Mouse (Mus musculus) A20 (cell line): ENCODE measurements around the gene Gm13691.
"Not testable (repeated sequence)": the region's sequence is repeated elsewhere in the genome, so short reads cannot be mapped to it uniquely, and the experiment has no call there.

Experiments
- DNase-seq: peaks from one replicate; pipeline ENCODE4 v3.0.0-alpha.2; 2011; ENCODE audit warnings: low read depth, low spot score

The Gm13691 gene

GRCm38 (mm10) chr2:84032505-84032904 is 42.2 kb downstream of the Gm13691 start:
- DNase-seq, result no peak

GRCm38 (mm10) chr2:84035997-84036396 is 45.6 kb downstream of the Gm13691 start:
- DNase-seq, result no peak

DNA sequence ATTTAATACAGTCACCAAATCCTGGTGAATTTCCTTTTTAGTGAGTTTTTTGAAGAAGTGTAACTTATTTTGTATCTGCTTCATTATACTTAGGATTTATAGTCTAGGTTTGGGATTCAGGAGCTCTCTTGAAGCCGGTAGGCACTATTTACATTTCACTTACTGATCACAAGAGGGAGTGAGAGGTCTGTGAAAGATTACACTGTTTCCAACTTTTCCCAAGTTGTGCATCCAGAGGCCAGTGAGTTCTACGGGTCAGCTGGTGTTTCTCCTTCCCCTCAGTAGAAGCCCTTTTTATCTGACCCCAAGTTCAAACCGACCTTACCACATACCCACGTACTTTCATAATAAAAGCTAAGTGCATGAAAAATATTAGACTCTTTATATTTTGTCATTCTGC is 47.0 kb downstream of the Gm13691 start:
- peak; percentile 12 for DNase-seq

GRCm38 (mm10) chr2:84037943-84038342 is 47.6 kb downstream of the Gm13691 start:
- DNase-seq, result not testable (repeated sequence)

DNA sequence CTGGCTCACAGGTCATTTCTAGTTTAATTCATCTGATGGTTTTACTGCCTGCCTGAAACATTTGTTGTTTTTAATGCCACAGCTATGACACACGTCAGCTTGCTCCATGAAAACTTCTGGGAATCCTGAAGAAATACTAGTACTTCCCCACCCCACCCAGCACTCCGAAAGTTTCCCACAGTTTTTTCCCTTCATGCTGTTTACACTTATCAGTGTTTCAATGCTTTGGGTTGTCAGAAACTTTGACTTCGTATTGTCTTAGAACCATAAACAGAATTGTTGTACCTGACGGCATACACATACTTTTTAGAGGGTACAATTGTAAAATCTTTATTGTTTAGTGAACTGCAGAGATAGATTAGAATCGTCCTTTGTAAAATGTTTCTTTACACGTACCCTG is 48.9 kb downstream of the Gm13691 start:
- no peak for DNase-seq
